Mouse (Mus musculus): Measurements from ENCODE around the gene Tap2.

DNA sequence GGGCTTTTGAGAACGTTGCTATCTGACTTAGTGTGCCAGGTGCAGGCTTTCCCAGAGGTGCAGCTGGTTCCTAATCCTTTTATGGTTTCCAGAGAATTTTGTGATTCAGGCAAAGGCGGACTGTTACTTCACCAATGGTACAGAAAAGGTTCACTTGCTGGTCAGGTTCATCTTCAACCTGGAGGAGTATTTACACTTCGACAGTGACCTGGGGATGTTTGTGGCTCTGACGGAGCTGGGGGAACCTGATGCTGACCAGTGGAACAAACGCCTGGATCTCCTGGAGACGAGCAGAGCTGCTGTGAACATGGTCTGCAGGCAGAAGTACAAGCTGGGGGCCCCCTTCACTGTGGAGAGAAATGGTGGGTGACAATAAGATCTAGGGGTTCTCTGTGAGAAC is 37.6 kb downstream of the Tap2 start:
- TF ChIP-seq GATA1 (IDR thresholded peaks at IDR 0.05; ENCODE audit: low read length) (no peak), TAL1 (IDR thresholded peaks at IDR 0.05; ENCODE audit: low read length) (no peak)

Data from erythroblast, embryonic 14.5 days (primary cell).